Mouse (Mus musculus) lung, adult 18-20 months (tissue): ENCODE measurements around the gene Smim11.

ENCODE experiments used
- DNase-seq, 2 experiments: peaks; one replicate each; pipeline ENCODE4 v3.0.0; 2022; ENCODE audit warnings: mixed read lengths in 2 of 2

Gene Smim11

GRCm38 (mm10) chr16:92320361-92320760 lies 19.3 kb downstream of the Smim11 start:
- no peak for DNase-seq

GRCm38 (mm10) chr16:92321341-92321740 lies 20.3 kb downstream of the Smim11 start, which contains the start of gene Fam243:
Gene Fam243 (minus strand): TSS chr16:92321441.
- DNase-seq = no peak

- DNase-seq = no peak
Measured at GRCm38 (mm10) chr16:92324309-92325061, 23.4 kb downstream of the Smim11 start.

- DNase-seq = no peak
Measured at GRCm38 (mm10) chr16:92325062-92325406, 23.9 kb downstream of the Smim11 start.

GRCm38 (mm10) chr16:92327911-92328310 lies 26.8 kb downstream of the Smim11 start:
- DNase-seq = no peak

GRCm38 (mm10) chr16:92330966-92331365 lies 29.9 kb downstream of the Smim11 start:
- no peak for DNase-seq

GRCm38 (mm10) chr16:92334600-92334999 lies 33.5 kb downstream of the Smim11 start:
- DNase-seq = no peak

- peak; percentile 67 to 76 for DNase-seq
Measured at GRCm38 (mm10) chr16:92336280-92336679, 35.2 kb downstream of the Smim11 start.

- DNase-seq = peak; percentile 41 to 47
Measured at GRCm38 (mm10) chr16:92340612-92341511, 39.8 kb downstream of the Smim11 start.

GRCm38 (mm10) chr16:92345177-92345576 lies 44.1 kb downstream of the Smim11 start:
- peak in 1 of 2 experiments; percentile 8 for DNase-seq

- no peak for DNase-seq
Measured at GRCm38 (mm10) chr16:92346297-92346916, 45.3 kb downstream of the Smim11 start.

GRCm38 (mm10) chr16:92348941-92349340 lies 47.9 kb downstream of the Smim11 start:
- peak in 1 of 2 experiments; percentile 17 for DNase-seq

GRCm38 (mm10) chr16:92353295-92353694 lies 52.2 kb downstream of the Smim11 start:
- DNase-seq = no peak

- DNase-seq = no peak
Measured at GRCm38 (mm10) chr16:92353897-92354296, 52.8 kb downstream of the Smim11 start.

GRCm38 (mm10) chr16:92355366-92355765 lies 54.3 kb downstream of the Smim11 start:
- DNase-seq = no peak

- DNase-seq = no peak
Measured at GRCm38 (mm10) chr16:92355982-92356381, 54.9 kb downstream of the Smim11 start.

GRCm38 (mm10) chr16:92357023-92357422 lies 55.9 kb downstream of the Smim11 start:
- no peak for DNase-seq

GRCm38 (mm10) chr16:92357566-92357965 lies 56.5 kb downstream of the Smim11 start:
- no peak for DNase-seq

- DNase-seq = no peak
Measured at GRCm38 (mm10) chr16:92358734-92359133, 57.6 kb downstream of the Smim11 start.

GRCm38 (mm10) chr16:92359229-92359628 lies 58.1 kb downstream of the Smim11 start, which contains the start of gene Kcne1:
Gene Kcne1 (minus strand): TSS chr16:92359468.
- DNase-seq = no peak

- DNase-seq = no peak
Measured at GRCm38 (mm10) chr16:92360711-92361110, 59.6 kb downstream of the Smim11 start.
